Mouse (Mus musculus): ENCODE measurements around the gene Senp3.

- no peak for TF ChIP-seq CTCF (conservative IDR thresholded peaks at IDR 0.05; ENCODE audit: low read length)
- no peak for TF ChIP-seq POU5F1 (IDR thresholded peaks at IDR 0.05; ENCODE audit: borderline replicate concordance, low read length)
These were observed 28.6 kb upstream of the Senp3 start for GRCm38 (mm10) chr11:69710470-69710869.
